Mouse (Mus musculus): ENCODE data around the gene Slc16a2. TPM values are rescaled to one million over a fixed set of nuclear protein-coding genes. Genes with fewer than 3 reads are reported as not detected.

The Slc16a2 gene
- polyA plus RNA-seq, 1 experiment from 2014 or later: 27.5 TPM

GRCm38 (mm10) chrX:103658985-103659384 is 162.8 kb downstream of the Slc16a2 start:
- H3K36me3 ChIP-seq (ENCODE audit: control insufficient read depth, insufficient read depth, low read length): no peaks in the 10 kb centered on the region
- DNase-seq (ENCODE audit: low spot score) (peak; percentile 8), ATAC-seq (no peak)
- no peak overlapping the region for H3K27ac ChIP-seq (ENCODE audit: low read depth, low read length)
- H3K4me2 ChIP-seq (ENCODE audit: low read length): no peak overlapping the region
- no peaks in the 10 kb centered on the region; the same call in 1 of the 2 replicates for H3K27me3 ChIP-seq (replicated peaks; ENCODE audit: control insufficient read depth, insufficient read depth, low read length)
- WGBS: 62% methylated on average over 4 of the region's 4 CpGs
- H3K9ac ChIP-seq (ENCODE audit: low read length): no peak overlapping the region
- no peak overlapping the region for H3K4me3 ChIP-seq (ENCODE audit: low read depth, low read length)
- H3K9me3 ChIP-seq (replicated peaks; ENCODE audit: control insufficient read depth, low read length): no peaks in the 10 kb centered on the region
- H3K4me1 ChIP-seq (ENCODE audit: control insufficient read depth, insufficient read depth, low read length): no peaks in the 10 kb centered on the region

GRCm38 (mm10) chrX:103653021-103653420 is 168.8 kb downstream of the Slc16a2 start:
- no peak overlapping the region for H3K27ac ChIP-seq (ENCODE audit: low read depth, low read length)

GRCm38 (mm10) chrX:103652048-103652447 is 169.7 kb downstream of the Slc16a2 start:
- Histone ChIP-seq H3K9me3 (replicated peaks; ENCODE audit: control insufficient read depth, low read length) (no peaks in the 10 kb centered on the region), H3K9ac (ENCODE audit: low read length) (no peak overlapping the region), H3K4me2 (ENCODE audit: low read length) (no peak overlapping the region), H3K4me3 (ENCODE audit: low read depth, low read length) (no peak overlapping the region), H3K27me3 (replicated peaks; ENCODE audit: control insufficient read depth, insufficient read depth, low read length) (no peaks in the 10 kb centered on the region), H3K36me3 (ENCODE audit: control insufficient read depth, insufficient read depth, low read length) (no peaks in the 10 kb centered on the region), H3K4me1 (ENCODE audit: control insufficient read depth, insufficient read depth, low read length) (no peaks in the 10 kb centered on the region), H3K27ac (ENCODE audit: low read depth, low read length) (no peak overlapping the region)
- WGBS: 50% methylated on average over 1 of the region's 1 CpGs
- no peak for ATAC-seq
- DNase-seq (ENCODE audit: low spot score): no peak

More at GRCm38 (mm10) chrX:103653021-103653420, 168.8 kb downstream of the Slc16a2 start:
- WGBS: 25% methylated on average over 2 of the region's 2 CpGs
- no peak for DNase-seq (ENCODE audit: low spot score)
- H3K36me3 ChIP-seq (ENCODE audit: control insufficient read depth, insufficient read depth, low read length): no peaks in the 10 kb centered on the region
- H3K27me3 ChIP-seq (replicated peaks; ENCODE audit: control insufficient read depth, insufficient read depth, low read length): no peaks in the 10 kb centered on the region
- H3K4me2 ChIP-seq (ENCODE audit: low read length): no peak overlapping the region
- H3K4me3 ChIP-seq (ENCODE audit: low read depth, low read length): no peak overlapping the region
- no peaks in the 10 kb centered on the region for H3K4me1 ChIP-seq (ENCODE audit: control insufficient read depth, insufficient read depth, low read length)
- no peak overlapping the region for H3K9ac ChIP-seq (ENCODE audit: low read length)
- no peak for ATAC-seq
- H3K9me3 ChIP-seq (replicated peaks; ENCODE audit: control insufficient read depth, low read length): no peaks in the 10 kb centered on the region

Other genes starting within 250 kb of the Slc16a2 start
- not detected in 2 replicates for gene Zcchc13, start 191.4 kb downstream of the Slc16a2 start, polyA plus RNA-seq (2014; fragmentation: Nextera tagmentation; extraction: Ambion mirVana)
- 21.9 and 25.7 TPM in 2 replicates for gene Rlim, start 159.3 kb upstream of the Slc16a2 start, polyA plus RNA-seq (2014; fragmentation: Nextera tagmentation; extraction: Ambion mirVana)